Mouse (Mus musculus): ENCODE measurements around the gene Ppp2r5b.

The Ppp2r5b gene

GRCm38 (mm10) chr19:6268670-6269132, 33.0 kb upstream of the Ppp2r5b start:
- DNase-seq (ENCODE audit: low read depth, low spot score), result no peak

- DNase-seq (ENCODE audit: low read depth, low spot score), result peak; percentile 94
Observed at GRCm38 (mm10) chr19:6268170-6268528, 32.5 kb upstream of the Ppp2r5b start.

- no peak for DNase-seq (ENCODE audit: low read depth, low spot score)
Observed at GRCm38 (mm10) chr19:6267306-6268169, 31.9 kb upstream of the Ppp2r5b start.

- DNase-seq (ENCODE audit: low read depth, low spot score), result no peak
Observed at GRCm38 (mm10) chr19:6265727-6266182, 30.1 kb upstream of the Ppp2r5b start.

- no peak for DNase-seq (ENCODE audit: low read depth, low spot score)
Observed at GRCm38 (mm10) chr19:6264945-6265344, 29.3 kb upstream of the Ppp2r5b start.

GRCm38 (mm10) chr19:6264200-6264599, 28.5 kb upstream of the Ppp2r5b start:
- no peak for DNase-seq (ENCODE audit: low read depth, low spot score)

GRCm38 (mm10) chr19:6262839-6263433, 27.3 kb upstream of the Ppp2r5b start:
- DNase-seq (ENCODE audit: low read depth, low spot score), result no peak

- DNase-seq (ENCODE audit: low read depth, low spot score), result peak; percentile 89
Observed at GRCm38 (mm10) chr19:6262222-6262621, 26.6 kb upstream of the Ppp2r5b start.

- no peak for DNase-seq (ENCODE audit: low read depth, low spot score)
Observed at GRCm38 (mm10) chr19:6261379-6261778, 25.7 kb upstream of the Ppp2r5b start.

GRCm38 (mm10) chr19:6260946-6261345, 25.3 kb upstream of the Ppp2r5b start:
- DNase-seq (ENCODE audit: low read depth, low spot score), result peak; percentile 37

GRCm38 (mm10) chr19:6260428-6260827, 24.8 kb upstream of the Ppp2r5b start:
- peak; percentile 68 for DNase-seq (ENCODE audit: low read depth, low spot score)

GRCm38 (mm10) chr19:6253021-6253420, 17.3 kb upstream of the Ppp2r5b start:
- no peak for DNase-seq (ENCODE audit: low read depth, low spot score)

GRCm38 (mm10) chr19:6247526-6248300, 12.0 kb upstream of the Ppp2r5b start:
- no peak for DNase-seq (ENCODE audit: low read depth, low spot score)

- no peak for DNase-seq (ENCODE audit: low read depth, low spot score)
Observed at GRCm38 (mm10) chr19:6245806-6246205, 10.1 kb upstream of the Ppp2r5b start.

GRCm38 (mm10) chr19:6243226-6243625, 7.6 kb upstream of the Ppp2r5b start:
- DNase-seq (ENCODE audit: low read depth, low spot score), result no peak

- peak; percentile 86 for DNase-seq (ENCODE audit: low read depth, low spot score)
Observed at GRCm38 (mm10) chr19:6242281-6242680, 6.6 kb upstream of the Ppp2r5b start.

- DNase-seq (ENCODE audit: low read depth, low spot score), result peak; percentile 98
Observed at GRCm38 (mm10) chr19:6241274-6242107, 5.8 kb upstream of the Ppp2r5b start, which contains the start of gene Atg2a. Gene Atg2a, plus strand, starts transcription at chr19:6241668.

- no peak for DNase-seq (ENCODE audit: low read depth, low spot score)
Observed at GRCm38 (mm10) chr19:6240725-6241124, 5.1 kb upstream of the Ppp2r5b start.

GRCm38 (mm10) chr19:6240136-6240535, 4.5 kb upstream of the Ppp2r5b start:
- DNase-seq (ENCODE audit: low read depth, low spot score), result no peak

GRCm38 (mm10) chr19:6238740-6239139, 3.1 kb upstream of the Ppp2r5b start:
- DNase-seq (ENCODE audit: low read depth, low spot score), result no peak

GRCm38 (mm10) chr19:6236842-6237241, 1.2 kb upstream of the Ppp2r5b start:
- DNase-seq (ENCODE audit: low read depth, low spot score), result no peak
